Mouse (Mus musculus) left cerebral cortex, postnatal 14 days (tissue): ENCODE results near the gene AC153137.1. TPM values are rescaled to one million over a fixed set of nuclear protein-coding genes. Genes with fewer than 3 reads are reported as not detected.
"Not testable (repeated sequence)": the region's sequence is repeated elsewhere in the genome, so short reads cannot be mapped to it uniquely, and the experiment has no call there.

ENCODE experiments used
- DNase-seq, 2 experiments: peaks; one replicate each; pipeline ENCODE4 v3.0.0; 2021 to 2022; ENCODE audit warnings: low spot score in 2 of 2, mixed read lengths in 1 of 2
- intact Hi-C: fragments of 180-260 bp; cut with DNase I; formaldehyde crosslinking; loops from one replicate; pipeline ENCODE4 v1.15.1; 2025
- long read RNA-seq, 2 experiments: library from polyadenylated mRNA; stranded (forward); transcript quantifications; one replicate each; pipeline ENCODE4 v2.0.0; 2021
- total RNA-seq, 2 experiments: library from RNA; stranded (reverse); gene quantifications; 2 replicates each; pipeline ENCODE4 v1.2.3; 2021

Gene AC153137.1
- total RNA-seq: not detected
- long read RNA-seq, experiment 1: 0 reads
- long read RNA-seq, experiment 2: 0 reads

- intact Hi-C loops, DNase-seq: not testable (repeated sequence)
Measured at GRCm38 (mm10) chr1:30977868-30978267, at the start of gene AC153137.1. AC153137.1 (minus strand) TSS chr1:30977968.

- DNase-seq: no peak
- intact Hi-C loops: no loop called here
Measured at GRCm38 (mm10) chr1:31023173-31023572, 45.4 kb upstream of the AC153137.1 start.

GRCm38 (mm10) chr1:31019283-31019682 lies 41.5 kb upstream of the AC153137.1 start:
- intact Hi-C loops: no loop called here

GRCm38 (mm10) chr1:31017377-31017776 lies 39.6 kb upstream of the AC153137.1 start:
- no peak for DNase-seq
- intact Hi-C loops: no loop called here

More at GRCm38 (mm10) chr1:31019283-31019682, 41.5 kb upstream of the AC153137.1 start:
- DNase-seq: no peak

- intact Hi-C loops: no loop called here
- no peak for DNase-seq
Measured at GRCm38 (mm10) chr1:31016068-31016467, 38.3 kb upstream of the AC153137.1 start.

- intact Hi-C loops: no loop called here
- no peak for DNase-seq
Measured at GRCm38 (mm10) chr1:31015261-31015660, 37.5 kb upstream of the AC153137.1 start.

GRCm38 (mm10) chr1:30977239-30977638 lies 529 bp downstream of the AC153137.1 start:
- not testable (repeated sequence) for DNase-seq

GRCm38 (mm10) chr1:30951795-30952194 lies 26.0 kb downstream of the AC153137.1 start:
- DNase-seq: no peak
- intact Hi-C loops: loop anchor here (5.0 kb wide), 1 partner anchor 201 kb away; no protein-coding TSS in a partner anchor

More at GRCm38 (mm10) chr1:30977239-30977638, 529 bp downstream of the AC153137.1 start:
- intact Hi-C loops: not testable (repeated sequence)

- intact Hi-C loops: loop anchor here (5.0 kb wide), 1 partner anchor 202 kb away; no protein-coding TSS in a partner anchor
- no peak for DNase-seq
Measured at GRCm38 (mm10) chr1:30950456-30950835, 27.3 kb downstream of the AC153137.1 start.

- intact Hi-C loops: loop anchor here (5.0 kb wide), 2 partner anchors 78 to 202 kb away; partner anchors contain the start of gene Phf3
- peak; percentile 98 for DNase-seq
Measured at GRCm38 (mm10) chr1:30949710-30950455, 27.9 kb downstream of the AC153137.1 start.

GRCm38 (mm10) chr1:30948950-30949639 lies 28.7 kb downstream of the AC153137.1 start:
- DNase-seq: peak; percentile 42 to 46
- intact Hi-C loops: loop anchor here (5.0 kb wide), 1 partner anchor 77 kb away; the partner anchor contains the start of gene Phf3

GRCm38 (mm10) chr1:30948361-30948949 lies 29.3 kb downstream of the AC153137.1 start:
- DNase-seq: peak; percentile 30 to 50
- intact Hi-C loops: loop anchor here (5.0 kb wide), 1 partner anchor 76 kb away; the partner anchor contains the start of gene Phf3

GRCm38 (mm10) chr1:30945136-30945535 lies 32.6 kb downstream of the AC153137.1 start:
- intact Hi-C loops: loop anchor here (5.0 kb wide), 1 partner anchor 73 kb away; the partner anchor contains the start of gene Phf3
- no peak for DNase-seq

- no peak for DNase-seq
- intact Hi-C loops: no loop called here
Measured at GRCm38 (mm10) chr1:30940571-30940970, 37.2 kb downstream of the AC153137.1 start.

- no peak for DNase-seq
- intact Hi-C loops: loop anchor here (10.0 kb wide), 1 partner anchor 134 kb away; no protein-coding TSS in a partner anchor
Measured at GRCm38 (mm10) chr1:30938392-30938791, 39.4 kb downstream of the AC153137.1 start.

GRCm38 (mm10) chr1:30937396-30937965 lies 40.3 kb downstream of the AC153137.1 start:
- no peak for DNase-seq
- intact Hi-C loops: loop anchor here (10.0 kb wide), 1 partner anchor 133 kb away; no protein-coding TSS in a partner anchor

- intact Hi-C loops: loop anchor here (10.0 kb wide), 1 partner anchor 132 kb away; no protein-coding TSS in a partner anchor
- DNase-seq: no peak
Measured at GRCm38 (mm10) chr1:30936488-30936887, 41.3 kb downstream of the AC153137.1 start.

GRCm38 (mm10) chr1:30930823-30931222 lies 46.9 kb downstream of the AC153137.1 start:
- intact Hi-C loops: loop anchor here (2.0 to 10.0 kb wide), 2 partner anchors 126 to 152 kb away; no protein-coding TSS in a partner anchor
- DNase-seq: peak; percentile 18 to 23

GRCm38 (mm10) chr1:30930194-30930593 lies 47.6 kb downstream of the AC153137.1 start:
- no peak for DNase-seq
- intact Hi-C loops: loop anchor here (2.0 to 10.0 kb wide), 2 partner anchors 125 to 151 kb away; no protein-coding TSS in a partner anchor
